Mouse (Mus musculus) spleen, adult 2 months (tissue): Measurements from ENCODE around the gene Pde8a.

Experiments
- CTCF ChIP-seq: fragments of 200-500 bp; IDR thresholded peaks from 2 replicates; pipeline ENCODE4 v1.5.1; 2011; ENCODE audit warnings: mild to moderate bottlenecking, inconsistent platforms; ENCODE audit not compliant: insufficient read depth, insufficient read length, insufficient replicate concordance; ENCODE audit errors: extremely low read depth
- POLR2A ChIP-seq: fragments of 200-500 bp; IDR thresholded peaks from 2 replicates; pipeline ENCODE4 v1.6.1; 2011; ENCODE audit warnings: low read depth, low read length, inconsistent platforms

GRCm38 (mm10) chr7:81315583-81315982 lies 102.2 kb downstream of the Pde8a start:
- TF ChIP-seq POLR2A (no peak), CTCF (no peak)
